Mouse (Mus musculus) kidney, adult 2 months (tissue): ENCODE measurements around the gene Dus1l.

Experiments
- CTCF ChIP-seq: fragments of 200-500 bp; conservative IDR thresholded peaks from 2 replicates; pipeline ENCODE4 v1.5.1; 2011; ENCODE audit warnings: low read depth, mild to moderate bottlenecking, control low read depth, low read length, moderate library complexity, mixed read lengths; ENCODE audit not compliant: insufficient read depth, insufficient read length
- POLR2A ChIP-seq: fragments of 200-500 bp; IDR thresholded peaks from one replicate; pipeline ENCODE4 v1.6.1; 2011; ENCODE audit warnings: low read depth, low read length, control low read depth

- TF ChIP-seq POLR2A (no peak), CTCF (no peak)
Measured at GRCm38 (mm10) chr11:120822321-120822720, 26.1 kb upstream of the Dus1l start.
